ENCODE assay signal across 22 mouse cellular contexts in the genomic region with DNA sequence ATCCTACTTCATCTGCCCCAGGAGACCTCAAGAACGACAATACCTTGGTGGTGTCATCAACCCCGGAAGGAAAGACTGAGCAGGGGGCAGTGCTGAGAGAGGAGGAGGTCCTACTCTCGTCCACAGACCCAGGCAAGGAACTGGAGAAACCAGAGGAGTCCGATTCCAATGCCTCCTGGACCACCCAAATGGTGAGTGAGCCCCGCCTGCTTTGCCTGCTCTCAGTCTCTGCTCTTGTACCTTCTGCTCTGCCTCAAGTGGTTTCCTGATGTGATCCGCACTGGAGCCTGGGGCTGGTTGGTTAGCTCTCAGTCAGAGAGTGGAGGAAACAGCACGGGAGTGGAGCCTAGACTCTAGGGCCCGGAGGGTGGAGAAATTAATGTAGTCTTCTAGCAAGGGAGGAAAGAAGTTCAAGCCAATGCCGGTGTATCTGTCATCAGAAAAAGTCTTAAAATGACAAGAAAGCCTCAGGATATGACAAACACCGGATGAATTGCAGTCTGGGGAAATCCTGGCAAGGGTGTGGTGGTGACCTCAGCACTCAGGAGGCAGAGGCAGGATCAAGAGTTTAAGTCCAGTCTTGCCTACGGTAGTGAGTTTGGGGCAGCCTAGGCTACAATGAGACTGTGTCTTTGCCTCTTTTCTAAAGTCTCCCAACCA. TPM values are rescaled to one million over a fixed set of nuclear protein-coding genes. Genes with fewer than 3 reads are reported as not detected.
DNase-seq lines count a peak whose midpoint lies in the region; ATAC-seq and TF ChIP-seq lines count a peak whose summit lies in the region.
"Had no signal": no experiment of that assay in that cellular context is flagged by ENCODE, and none has a peak within 500 bp of the region (broad histone marks: within the 10 kb centered on the region; RNA-seq: fewer than 3 reads in every experiment).

No protein-coding gene starts in this region.

- H3K4me1 ChIP-seq in heart, postnatal 0 days (ENCODE audit: control insufficient read depth, insufficient read depth), result 0 out of 2 replicates have a peak, but pooled peaks cover 3% of the 10 kb centered on the region
- H3K4me1 ChIP-seq in hindbrain, embryonic 11.5 days (replicated peaks; ENCODE audit: control insufficient read depth, insufficient read depth, low read length), result no peaks in the 10 kb centered on the region
- H3K4me1 ChIP-seq: embryonic facial prominence, embryonic 12.5 days; forebrain, embryonic 12.5 days; kidney, embryonic 15.5 days; midbrain, embryonic 13.5 days had no signal

- WGBS in heart, postnatal 0 days, result 51% methylated on average over 11 of the region's 11 CpGs
- WGBS in hindbrain, embryonic 11.5 days, result 59% methylated on average over 11 of the region's 11 CpGs

- ATAC-seq in heart, postnatal 0 days (ENCODE audit: insufficient read depth, low read depth), result no peak
- no peak for ATAC-seq in megakaryocyte-erythroid progenitor cell, adult 5-6 weeks (replicated peaks; ENCODE audit: low FRiP score, low TSS enrichment, poor library complexity, severe bottlenecking)
- ATAC-seq in hindbrain, embryonic 11.5 days (ENCODE audit: low FRiP score), result no peak
- ATAC-seq: CD4-positive, CD25-positive, alpha-beta regulatory T cell, adult 4 months; hindbrain, embryonic 16.5 days; intestine, embryonic 16.5 days; liver, postnatal 0 days; midbrain, embryonic 13.5 days had no signal

- no peak overlapping the region for H3K4me2 ChIP-seq in heart, postnatal 0 days (ENCODE audit: low read depth, low read length)
- H3K4me2 ChIP-seq in hindbrain, embryonic 11.5 days (replicated peaks; ENCODE audit: low read depth, low read length), result no peak overlapping the region
- H3K4me2 ChIP-seq: embryonic facial prominence, embryonic 12.5 days; forebrain, embryonic 12.5 days; kidney, embryonic 15.5 days; midbrain, embryonic 13.5 days had no signal

- no peak for TF ChIP-seq CTCF in heart, postnatal 0 days (IDR thresholded peaks at IDR 0.05; ENCODE audit: low read depth)

- H3K27ac ChIP-seq in heart, postnatal 0 days (ENCODE audit: low read depth), result 0 out of 2 replicates have a peak overlapping the region, but pooled peaks have one; percentile 20
- H3K27ac ChIP-seq in hindbrain, embryonic 11.5 days (ENCODE audit: low read depth, low read length), result no peak overlapping the region
- H3K27ac ChIP-seq: embryonic facial prominence, embryonic 12.5 days; forebrain, embryonic 12.5 days; kidney, embryonic 15.5 days; limb, embryonic 10.5 days; midbrain, embryonic 13.5 days had no signal

- no peak overlapping the region for H3K9ac ChIP-seq in heart, postnatal 0 days (replicated peaks; ENCODE audit: low read depth, low read length)
- H3K9ac ChIP-seq in hindbrain, embryonic 11.5 days (ENCODE audit: low read depth, low read length), result no peak overlapping the region
- H3K9ac ChIP-seq: embryonic facial prominence, embryonic 12.5 days; forebrain, embryonic 12.5 days; kidney, embryonic 15.5 days; liver, postnatal 0 days; midbrain, embryonic 13.5 days had no signal

- no peak for TF ChIP-seq EP300 in heart, postnatal 0 days (IDR thresholded peaks at IDR 0.05; ENCODE audit: low read depth)

- H3K27me3 ChIP-seq in heart, postnatal 0 days (ENCODE audit: control insufficient read depth, insufficient read depth, low read length), result no peaks in the 10 kb centered on the region
- H3K27me3 ChIP-seq in hindbrain, embryonic 11.5 days (ENCODE audit: control insufficient read depth, insufficient read depth, low read length), result no peaks in the 10 kb centered on the region
- H3K27me3 ChIP-seq: forebrain, embryonic 12.5 days; kidney, embryonic 15.5 days; midbrain, embryonic 13.5 days had no signal

- no peak for DNase-seq in heart, postnatal 0 days (ENCODE audit: low spot score)
- DNase-seq in heart, adult 8-10 months (ENCODE audit: low spot score), result no peak
- DNase-seq in 3134 (ENCODE audit: extremely low read depth, insufficient read length, low spot score) (peak; percentile 70), 416B (ENCODE audit: low read depth) (peak; percentile 90), R1 (ENCODE audit: low read depth, low spot score) (peak; percentile 22)
- DNase-seq in cerebellum, postnatal 25 days, result no peak
- no peak for DNase-seq in hindbrain, embryonic 11.5 days (ENCODE audit: low spot score)
- DNase-seq: adrenal gland, postnatal 25 days; cerebellum, adult 9-11 months; heart, postnatal 4 days; liver, postnatal 0 days; lung, postnatal 10 days had no signal

- no peak overlapping the region for H3K4me3 ChIP-seq in heart, postnatal 0 days (ENCODE audit: low read depth, low read length)
- H3K4me3 ChIP-seq in hindbrain, embryonic 11.5 days (ENCODE audit: low read depth, low read length), result no peak overlapping the region
- H3K4me3 ChIP-seq: embryonic facial prominence, embryonic 12.5 days; erythroblast, embryonic 14.5 days; forebrain, embryonic 12.5 days; kidney, embryonic 15.5 days; limb, embryonic 10.5 days; midbrain, embryonic 13.5 days had no signal

- H3K9me3 ChIP-seq in heart, postnatal 0 days (replicated peaks; ENCODE audit: control insufficient read depth, low read length), result no peaks in the 10 kb centered on the region
- H3K9me3 ChIP-seq in hindbrain, embryonic 11.5 days (ENCODE audit: control insufficient read depth, low read length), result no peaks in the 10 kb centered on the region
- H3K9me3 ChIP-seq: embryonic facial prominence, embryonic 12.5 days; forebrain, embryonic 12.5 days; kidney, embryonic 15.5 days; limb, embryonic 10.5 days; midbrain, embryonic 13.5 days had no signal

- H3K36me3 ChIP-seq in heart, postnatal 0 days (replicated peaks; ENCODE audit: control insufficient read depth, insufficient read depth, low read length), result peaks cover 50% of the 10 kb centered on the region
- no peaks in the 10 kb centered on the region for H3K36me3 ChIP-seq in hindbrain, embryonic 11.5 days (ENCODE audit: control insufficient read depth, insufficient read depth, low read length)
- H3K36me3 ChIP-seq: embryonic facial prominence, embryonic 12.5 days; forebrain, embryonic 12.5 days; midbrain, embryonic 13.5 days had no signal

RNA-seq across cellular contexts. Expression of gene Rnf213, which starts 9.7 kb away (rescaled TPM):
- total RNA-seq in heart, postnatal 0 days (2014; rRNA removed; ENCODE audit: low replicate concordance), result 36.7 and 45.4 TPM in 2 replicates
- 3.4 and 4.5 TPM in 2 replicates for polyA plus RNA-seq in heart, postnatal 0 days (2015; fragmentation: Nextera tagmentation; extraction: Ambion mirVana)
- total RNA-seq in heart, adult 8-10 months (2022), result 10 to 100 TPM; 11.1 to 16.0 (median 13.2) TPM
- 87.9 and 107 TPM in 2 replicates for total RNA-seq in megakaryocyte-erythroid progenitor cell, adult 5-6 weeks (2014; fragmentation: Nextera tagmentation)
- 69.3 and 77.1 TPM in 2 replicates for total RNA-seq in megakaryocyte-erythroid progenitor cell, adult 5-6 weeks (2017)
- polyA plus RNA-seq in hindbrain, embryonic 11.5 days (2014; fragmentation: Nextera tagmentation; extraction: Ambion mirVana), result 2.0 and 2.1 TPM in 2 replicates

RNA-seq across cellular contexts. Expression of gene Slc26a11, which starts 47.3 kb away (rescaled TPM):
- total RNA-seq in heart, postnatal 0 days (2014; rRNA removed; ENCODE audit: low replicate concordance), result 4.0 and 4.4 TPM in 2 replicates
- 5.2 and 7.0 TPM in 2 replicates for polyA plus RNA-seq in heart, postnatal 0 days (2015; fragmentation: Nextera tagmentation; extraction: Ambion mirVana)
- total RNA-seq in heart, adult 8-10 months (2022), result 1 to 10 TPM; 2.3 to 4.6 (median 3.1) TPM
- 1.7 and 4.4 TPM in 2 replicates for total RNA-seq in megakaryocyte-erythroid progenitor cell, adult 5-6 weeks (2014; fragmentation: Nextera tagmentation)
- 0.65 and 1.5 TPM in 2 replicates for total RNA-seq in megakaryocyte-erythroid progenitor cell, adult 5-6 weeks (2017)
- polyA plus RNA-seq in hindbrain, embryonic 11.5 days (2014; fragmentation: Nextera tagmentation; extraction: Ambion mirVana), result 3.3 and 3.8 TPM in 2 replicates
- polyA plus RNA-seq: erythroblast, embryonic 14.5 days had no signal

RNA-seq across cellular contexts. Expression of gene Sgsh, which starts 47.3 kb away (rescaled TPM):
- 3.1 and 14.8 TPM in 2 replicates for total RNA-seq in heart, postnatal 0 days (2014; rRNA removed; ENCODE audit: low replicate concordance)
- polyA plus RNA-seq in heart, postnatal 0 days (2015; fragmentation: Nextera tagmentation; extraction: Ambion mirVana), result 4.7 and 6.5 TPM in 2 replicates
- total RNA-seq in heart, adult 8-10 months (2022), result 1 to 10 TPM; 4.6 to 5.6 (median 5.3) TPM
- total RNA-seq in megakaryocyte-erythroid progenitor cell, adult 5-6 weeks (2014; fragmentation: Nextera tagmentation), result 6.3 and 11.9 TPM in 2 replicates
- total RNA-seq in megakaryocyte-erythroid progenitor cell, adult 5-6 weeks (2017), result 3.6 and 5.1 TPM in 2 replicates
- 4.4 and 6.0 TPM in 2 replicates for polyA plus RNA-seq in hindbrain, embryonic 11.5 days (2014; fragmentation: Nextera tagmentation; extraction: Ambion mirVana)

Comparison
In these comparisons a context has a peak if more than half of its experiments do, and no peak if none do; other contexts are left out.
1. DNase-seq: peak in 3134 (single experiment), 416B (single experiment) and R1 (single experiment); none in heart, postnatal 0 days (single experiment), heart, adult 8-10 months (single experiment), cerebellum, postnatal 25 days (0 of 2) and hindbrain, embryonic 11.5 days (single experiment).